Mouse (Mus musculus) ES-Bruce4 (cell line): ENCODE results near the gene Ubac2.

ENCODE experiments used
- CTCF ChIP-seq: IDR thresholded peaks from one replicate; pipeline ENCODE4 v1.8.1; 2011; ENCODE audit warnings: low read depth, low read length
- EP300 ChIP-seq: IDR thresholded peaks from 2 replicates; pipeline ENCODE4 v1.6.1; 2011; ENCODE audit warnings: low read depth, low read length; ENCODE audit not compliant: insufficient read depth
- POLR2A ChIP-seq: IDR thresholded peaks from one replicate; pipeline ENCODE4 v1.8.1; 2011; ENCODE audit warnings: low read length; ENCODE audit not compliant: insufficient read depth

GRCm38 (mm10) chr14:121897773-121898172 lies 19.4 kb downstream of the Ubac2 start:
- no peak for TF ChIP-seq CTCF
- TF ChIP-seq POLR2A, result no peak
- TF ChIP-seq EP300, result no peak
